Mouse (Mus musculus) testis, adult 2 months (tissue): ENCODE data around the gene Bmi1. TPM values are rescaled to one million over a fixed set of nuclear protein-coding genes. Genes with fewer than 3 reads are reported as not detected.

Experiments
- H3K27ac ChIP-seq: fragments of 200-500 bp; 2 replicates; pipeline ENCODE4 v1.5.1; 2012; ENCODE audit warnings: low read depth, low read length; ENCODE audit not compliant: control insufficient read depth, insufficient read depth
- H3K27me3 ChIP-seq: fragments of 200-500 bp; 2 replicates; pipeline ENCODE4 v1.6.1; 2012; ENCODE audit warnings: mild to moderate bottlenecking, low read length, moderate library complexity; ENCODE audit not compliant: control insufficient read depth, insufficient read depth
- H3K36me3 ChIP-seq: fragments of 200-500 bp; 2 replicates; pipeline ENCODE4 v1.6.1; 2012; ENCODE audit warnings: mild to moderate bottlenecking, low read length; ENCODE audit not compliant: control insufficient read depth, insufficient read depth
- H3K4me1 ChIP-seq: fragments of 200-500 bp; 2 replicates; pipeline ENCODE4 v1.6.1; 2012; ENCODE audit warnings: low read length; ENCODE audit not compliant: control insufficient read depth, insufficient read depth
- H3K4me3 ChIP-seq: fragments of 200-500 bp; 2 replicates; pipeline ENCODE4 v1.5.1; 2012; ENCODE audit warnings: low read depth, mild to moderate bottlenecking, low read length, moderate library complexity, mixed read lengths; ENCODE audit not compliant: control insufficient read depth
- CTCF ChIP-seq: fragments of 200-500 bp; IDR thresholded peaks from 2 replicates; pipeline ENCODE4 v1.5.1; 2012; ENCODE audit warnings: low read depth, mild to moderate bottlenecking, inconsistent platforms, low read length, moderate library complexity; ENCODE audit not compliant: control insufficient read depth, insufficient read depth, insufficient replicate concordance
- POLR2A ChIP-seq: fragments of 200-500 bp; IDR thresholded peaks from 2 replicates; pipeline ENCODE4 v1.6.1; 2012; ENCODE audit warnings: low read depth, mild to moderate bottlenecking, inconsistent platforms, low read length, moderate library complexity; ENCODE audit not compliant: control insufficient read depth
- polyA plus RNA-seq: library from polyadenylated mRNA; depleted of rRNA; stranded (reverse); fragments of >200 nt; gene quantifications from 2 replicates; pipeline ENCODE4 v1.2.3, GENCODE M21; 2012

Bmi1 gene
- polyA plus RNA-seq, 1 experiment: 166 TPM

DNA sequence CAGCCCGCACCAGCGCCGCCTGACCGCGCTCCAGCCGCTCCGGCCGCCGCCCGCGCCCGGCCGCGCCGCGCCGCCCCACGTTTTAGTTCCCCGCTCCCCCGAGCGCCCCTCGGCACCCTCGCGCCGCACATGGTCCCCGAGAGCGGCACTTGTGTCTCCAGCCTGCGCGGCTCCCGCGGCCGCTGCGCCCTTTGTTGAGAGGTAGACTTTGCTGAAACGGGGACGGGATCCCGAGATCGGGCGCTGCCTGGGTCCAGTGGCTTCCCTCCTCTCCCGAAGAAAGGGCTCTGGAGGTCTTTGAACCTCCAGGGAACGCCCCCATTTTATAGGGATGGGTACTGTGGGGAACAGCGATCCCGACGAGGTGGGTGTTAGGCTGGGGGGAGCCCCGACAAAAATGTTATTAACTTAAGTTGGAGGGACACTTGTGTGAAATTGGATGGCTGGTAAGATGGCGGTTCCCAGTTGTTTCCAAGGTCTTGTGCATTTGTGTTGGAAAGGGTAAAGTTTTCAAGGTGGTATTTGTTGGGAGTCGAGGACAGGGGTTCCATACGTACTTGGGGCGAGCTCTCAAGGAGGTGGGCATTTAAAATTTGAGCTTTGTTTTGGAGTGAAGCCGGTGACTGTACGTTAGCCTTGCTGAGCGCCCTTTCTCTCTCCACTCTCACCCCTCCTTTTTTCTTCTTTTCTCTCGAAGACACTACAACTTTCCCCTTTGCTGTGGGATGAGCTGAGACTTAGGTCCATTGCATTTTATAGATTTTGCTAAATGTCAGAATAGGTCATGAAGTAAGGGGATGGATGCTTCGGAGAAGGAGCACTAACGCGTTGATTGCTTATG is 1.0 kb downstream of the Bmi1 start:
- Histone ChIP-seq H3K27ac (peak overlapping the region; percentile 85), H3K4me1 (peaks cover 13% of the 10 kb centered on the region)
- TF ChIP-seq CTCF (no peak), POLR2A (0 out of 2 replicates have a peak, but pooled peaks have one; percentile 16)

DNA sequence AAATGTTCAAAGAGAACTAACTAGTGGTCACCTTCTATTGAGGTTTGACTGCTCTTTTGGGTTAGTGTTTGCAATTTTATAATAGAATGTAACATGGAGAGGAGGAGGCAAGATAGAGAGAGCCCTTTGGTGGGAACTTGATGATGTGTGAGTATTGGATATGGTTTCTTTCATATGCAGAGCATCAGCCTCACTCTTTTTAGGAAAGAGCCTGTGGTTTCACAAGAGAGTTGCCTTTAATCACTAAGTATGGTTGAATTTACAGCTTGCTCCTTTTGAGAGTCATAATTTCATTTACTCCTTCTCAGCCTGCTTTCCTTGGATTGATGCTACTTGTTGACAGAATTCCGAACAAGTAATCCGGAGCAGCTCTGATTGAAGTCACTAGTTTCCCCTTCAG is 2.9 kb downstream of the Bmi1 start:
- H3K4me1 ChIP-seq: peaks cover 13% of the 10 kb centered on the region
- H3K27me3 ChIP-seq: no peaks in the 10 kb centered on the region
- TF ChIP-seq CTCF (no peak), POLR2A (no peak)

More for the DNA sequence above, 1.0 kb downstream of the Bmi1 start:
- Histone ChIP-seq H3K36me3 (no peaks in the 10 kb centered on the region; the same call in 1 of the 2 replicates), H3K4me3 (peak overlapping the region; percentile 88), H3K27me3 (no peaks in the 10 kb centered on the region)

DNA sequence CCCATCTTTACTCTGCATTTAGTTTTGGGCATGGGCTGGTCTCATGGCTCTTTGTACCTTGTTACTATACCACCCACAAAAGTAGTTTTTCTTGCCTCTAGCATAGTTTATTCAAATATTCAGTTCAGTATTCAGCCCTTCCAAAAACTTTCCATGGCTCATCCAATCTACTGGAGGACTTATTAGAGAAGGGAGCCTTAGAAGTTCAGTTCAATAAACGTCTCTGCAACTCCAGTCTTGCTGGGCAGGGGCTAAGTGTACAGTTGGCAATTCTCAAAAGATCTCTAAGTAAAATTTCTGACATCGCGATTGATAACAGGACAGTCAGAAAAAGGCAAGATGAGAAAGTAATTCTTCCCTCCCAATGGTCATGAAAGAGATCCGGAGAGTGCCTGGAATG is 3.7 kb downstream of the Bmi1 start:
- Histone ChIP-seq H3K27ac (0 out of 2 replicates have a peak overlapping the region, but pooled peaks have one; percentile 12), H3K27me3 (no peaks in the 10 kb centered on the region), H3K4me1 (peaks cover 13% of the 10 kb centered on the region), H3K36me3 (no peaks in the 10 kb centered on the region; the same call in 1 of the 2 replicates), H3K4me3 (peak overlapping the region; percentile 77)
- TF ChIP-seq CTCF: no peak
- TF ChIP-seq POLR2A: no peak

More for the DNA sequence above, 2.9 kb downstream of the Bmi1 start:
- Histone ChIP-seq H3K4me3 (no peak overlapping the region), H3K36me3 (no peaks in the 10 kb centered on the region; the same call in 1 of the 2 replicates), H3K27ac (no peak overlapping the region)

DNA sequence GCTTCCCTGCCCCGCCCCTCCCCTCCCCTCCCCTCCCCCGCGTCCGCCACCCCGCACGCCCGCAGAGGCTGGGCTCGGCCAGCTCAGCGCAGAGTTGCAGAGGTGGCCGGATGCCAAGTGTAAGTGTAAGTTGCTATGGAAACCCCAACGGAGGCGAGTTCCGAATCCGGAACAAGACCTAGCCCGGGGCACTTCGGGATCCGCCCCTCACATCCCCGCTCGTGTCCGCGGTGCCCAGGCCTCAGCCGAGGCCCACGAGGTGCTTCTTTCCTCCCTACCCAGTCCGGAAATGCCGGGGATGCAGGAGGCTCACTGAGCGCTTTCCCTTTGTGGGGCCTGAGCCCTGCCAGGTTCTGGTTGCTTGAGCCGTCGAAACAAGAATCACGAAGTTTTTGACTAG is 4.1 kb downstream of the Bmi1 start:
- H3K36me3 ChIP-seq: no peaks in the 10 kb centered on the region; the same call in 1 of the 2 replicates
- no peaks in the 10 kb centered on the region for H3K27me3 ChIP-seq
- H3K4me3 ChIP-seq: peak overlapping the region; percentile 77
- H3K27ac ChIP-seq: peak overlapping the region; percentile 39
- TF ChIP-seq POLR2A (peak; percentile 30; the same call in 1 of the 2 replicates), CTCF (no peak)
- peaks cover 10% of the 10 kb centered on the region for H3K4me1 ChIP-seq

DNA sequence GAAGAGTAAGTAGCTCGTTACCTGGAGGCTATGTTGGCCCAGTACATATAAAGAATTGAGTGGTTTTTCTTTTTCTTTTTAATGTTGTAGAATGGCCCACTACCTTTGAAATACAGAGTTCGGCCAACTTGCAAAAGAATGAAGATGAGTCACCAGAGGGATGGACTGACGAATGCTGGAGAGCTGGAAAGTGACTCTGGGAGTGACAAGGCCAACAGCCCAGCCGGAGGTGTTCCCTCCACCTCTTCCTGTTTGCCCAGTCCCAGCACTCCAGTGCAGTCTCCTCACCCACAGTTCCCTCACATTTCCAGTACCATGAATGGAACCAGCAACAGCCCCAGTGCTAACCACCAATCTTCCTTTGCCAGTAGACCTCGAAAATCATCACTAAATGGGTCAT is 7.2 kb downstream of the Bmi1 start:
- no peaks in the 10 kb centered on the region; the same call in 1 of the 2 replicates for H3K36me3 ChIP-seq
- H3K27ac ChIP-seq: no peak overlapping the region
- no peaks in the 10 kb centered on the region for H3K27me3 ChIP-seq
- TF ChIP-seq CTCF (no peak), POLR2A (no peak)
- H3K4me1 ChIP-seq: peaks cover 14% of the 10 kb centered on the region
- H3K4me3 ChIP-seq: no peak overlapping the region

DNA sequence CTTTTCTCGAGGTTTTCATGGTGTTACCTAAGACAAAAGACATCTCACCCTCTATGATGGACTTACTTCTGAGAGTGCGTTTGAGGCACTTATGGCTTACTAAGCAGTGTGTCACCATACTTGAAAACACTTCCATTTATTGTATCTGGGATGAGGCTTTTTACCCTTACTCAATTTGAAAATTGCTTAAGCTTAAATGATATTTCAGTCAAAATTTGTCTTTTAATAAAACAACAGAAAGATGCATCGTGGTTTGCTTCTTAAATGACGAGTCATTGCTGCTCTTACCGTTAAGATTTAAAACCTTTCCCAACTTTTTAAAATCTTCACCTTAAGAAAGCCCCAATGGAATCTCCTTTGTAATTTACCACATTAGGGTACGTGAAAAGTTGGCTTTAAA is 9.6 kb downstream of the Bmi1 start:
- no peak overlapping the region for H3K27ac ChIP-seq
- no peaks in the 10 kb centered on the region; the same call in 1 of the 2 replicates for H3K36me3 ChIP-seq
- TF ChIP-seq POLR2A (no peak), CTCF (no peak)
- peaks cover 13% of the 10 kb centered on the region for H3K4me1 ChIP-seq
- no peak overlapping the region for H3K4me3 ChIP-seq
- H3K27me3 ChIP-seq: no peaks in the 10 kb centered on the region

DNA sequence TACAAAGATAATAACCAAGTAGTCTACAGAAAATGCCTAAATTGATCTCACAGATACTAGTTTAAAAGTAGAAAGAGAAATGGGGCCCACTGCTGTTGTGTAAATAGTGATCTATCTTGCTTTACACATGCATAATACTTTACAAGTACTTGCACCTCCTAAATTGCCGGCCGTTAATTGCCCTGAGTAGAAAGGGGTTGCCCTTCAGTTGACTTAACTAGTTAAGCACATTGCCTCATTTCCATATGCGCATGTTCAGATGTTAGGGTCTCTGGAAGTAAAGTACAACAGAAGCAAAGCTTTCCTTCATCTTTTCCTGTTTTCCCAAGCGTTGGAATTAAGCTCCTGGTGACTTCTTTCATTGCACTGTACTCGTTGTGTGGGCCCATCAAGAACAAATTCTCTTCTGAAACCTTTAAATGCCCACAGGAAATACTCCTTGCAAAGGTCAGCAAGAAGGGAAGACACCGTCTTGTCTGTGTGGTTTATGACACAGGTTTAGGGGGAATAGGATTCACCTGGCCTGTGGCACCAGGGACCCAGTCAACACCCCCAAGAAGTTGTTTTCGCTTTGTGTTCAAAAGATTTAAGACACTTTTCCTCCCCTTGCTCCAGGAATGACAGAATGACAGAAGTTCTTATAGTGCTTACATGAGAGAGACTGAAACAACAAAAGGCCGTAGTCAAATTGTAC is 10.2 kb downstream of the Bmi1 start:
- H3K4me3 ChIP-seq: no peak overlapping the region
- no peaks in the 10 kb centered on the region for H3K27me3 ChIP-seq
- H3K36me3 ChIP-seq: no peaks in the 10 kb centered on the region; the same call in 1 of the 2 replicates
- H3K4me1 ChIP-seq: peaks cover 13% of the 10 kb centered on the region
- TF ChIP-seq POLR2A (no peak), CTCF (no peak)
- no peak overlapping the region for H3K27ac ChIP-seq
